Mouse (Mus musculus) bone marrow, adult 2 months (tissue): Measurements from ENCODE around the gene Serinc5.

Experiments used
- CTCF ChIP-seq: fragments of 200-500 bp; IDR thresholded peaks from 2 replicates; pipeline ENCODE4 v1.5.1; 2011; ENCODE audit warnings: low read length, control low read depth; ENCODE audit not compliant: control insufficient read depth, insufficient read depth
- POLR2A ChIP-seq: fragments of 200-500 bp; IDR thresholded peaks from 2 replicates; pipeline ENCODE4 v1.6.1; 2011; ENCODE audit warnings: low read depth, mild to moderate bottlenecking, control low read depth, low read length, borderline replicate concordance; ENCODE audit not compliant: control insufficient read depth

DNA sequence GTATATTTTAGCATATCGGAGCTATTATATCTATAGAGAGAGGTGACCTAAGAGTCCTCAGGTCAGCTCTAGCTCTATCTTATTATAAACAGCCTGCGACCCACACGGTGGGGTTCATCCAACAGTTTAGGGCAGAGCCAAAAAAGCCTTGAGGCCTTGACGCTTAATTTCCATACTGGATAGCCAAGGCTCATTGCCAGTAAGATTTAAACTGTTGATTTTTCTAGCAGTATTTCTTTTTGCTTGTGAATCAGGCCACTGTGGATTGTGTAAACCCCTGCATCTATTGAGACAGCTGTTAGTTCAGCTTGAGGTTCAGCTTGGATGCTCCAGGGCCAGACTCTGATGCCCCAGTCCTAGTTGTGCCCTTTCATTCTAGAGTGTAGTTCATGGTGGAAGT, 73.4 kb downstream of the Serinc5 start:
- no peak for TF ChIP-seq CTCF
- no peak for TF ChIP-seq POLR2A
